Mouse (Mus musculus): ENCODE results near the gene Mettl24.
A peak's percentile ranks its signal among the peaks of the same experiment; 100 is the strongest.
"Not testable (repeated sequence)": the region's sequence is repeated elsewhere in the genome, so short reads cannot be mapped to it uniquely, and the experiment has no call there.

The Mettl24 gene

DNA sequence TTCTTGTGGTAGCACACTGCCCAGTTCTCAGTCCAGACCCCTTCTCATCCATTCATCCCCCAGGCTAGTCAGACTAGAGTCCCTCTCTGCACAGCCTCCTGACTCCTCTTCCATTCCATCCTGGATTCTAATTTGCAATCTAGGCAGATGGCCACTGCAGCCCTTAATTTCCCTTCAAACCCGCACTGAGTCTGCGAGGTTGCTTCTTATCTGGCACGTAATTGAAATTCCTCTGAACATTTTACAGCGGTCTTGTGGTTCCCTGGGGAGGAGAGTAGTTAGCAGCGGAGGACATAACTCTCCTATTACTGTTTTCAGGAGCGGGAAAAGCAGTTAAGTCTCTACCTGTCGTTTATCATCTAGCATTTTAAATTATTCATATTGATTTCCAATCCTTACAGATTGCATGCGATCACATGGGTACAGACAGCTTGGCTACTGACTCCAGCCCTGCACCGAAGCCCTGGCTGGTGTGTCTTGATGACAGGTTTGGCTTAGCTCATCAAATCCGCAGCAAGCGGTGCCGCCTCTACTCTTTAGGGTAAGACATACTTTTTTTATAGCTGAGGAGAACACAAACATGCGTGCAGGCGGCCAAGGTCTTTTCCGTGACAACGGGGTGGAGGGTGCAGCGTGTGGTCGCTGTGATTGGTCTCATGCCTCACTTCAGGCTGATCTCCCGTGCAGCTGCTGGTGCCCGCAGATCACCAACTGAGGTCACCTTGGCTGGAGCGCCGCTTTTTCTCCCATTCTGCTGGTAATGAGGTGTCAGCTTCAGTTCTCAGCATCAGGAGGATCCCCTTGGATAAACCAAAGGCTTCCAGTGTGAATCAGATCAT is 54.4 kb downstream of the Mettl24 start:
- DNase-seq (ENCODE audit: low read depth), result no peak

DNA sequence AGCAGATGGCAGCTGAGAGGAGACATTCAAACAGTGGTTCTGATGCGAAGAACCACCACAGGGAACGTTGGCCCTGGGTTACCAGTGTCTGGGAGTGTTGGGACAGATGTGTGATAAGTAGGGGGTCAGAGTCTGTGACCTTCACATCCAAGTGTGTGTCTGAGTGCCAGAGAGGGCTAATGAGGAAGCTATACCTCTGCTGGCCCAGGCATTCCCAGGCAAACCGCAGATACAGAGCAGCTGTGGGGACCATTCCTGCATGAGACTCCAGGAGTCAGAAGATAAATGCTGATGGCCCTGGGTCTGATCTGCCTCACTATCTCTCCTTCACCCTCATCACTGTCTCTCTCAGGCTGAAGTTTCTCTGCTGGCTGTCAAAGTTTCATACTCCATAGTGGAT is 57.6 kb downstream of the Mettl24 start:
- no peak for DNase-seq (ENCODE audit: low read depth)

DNA sequence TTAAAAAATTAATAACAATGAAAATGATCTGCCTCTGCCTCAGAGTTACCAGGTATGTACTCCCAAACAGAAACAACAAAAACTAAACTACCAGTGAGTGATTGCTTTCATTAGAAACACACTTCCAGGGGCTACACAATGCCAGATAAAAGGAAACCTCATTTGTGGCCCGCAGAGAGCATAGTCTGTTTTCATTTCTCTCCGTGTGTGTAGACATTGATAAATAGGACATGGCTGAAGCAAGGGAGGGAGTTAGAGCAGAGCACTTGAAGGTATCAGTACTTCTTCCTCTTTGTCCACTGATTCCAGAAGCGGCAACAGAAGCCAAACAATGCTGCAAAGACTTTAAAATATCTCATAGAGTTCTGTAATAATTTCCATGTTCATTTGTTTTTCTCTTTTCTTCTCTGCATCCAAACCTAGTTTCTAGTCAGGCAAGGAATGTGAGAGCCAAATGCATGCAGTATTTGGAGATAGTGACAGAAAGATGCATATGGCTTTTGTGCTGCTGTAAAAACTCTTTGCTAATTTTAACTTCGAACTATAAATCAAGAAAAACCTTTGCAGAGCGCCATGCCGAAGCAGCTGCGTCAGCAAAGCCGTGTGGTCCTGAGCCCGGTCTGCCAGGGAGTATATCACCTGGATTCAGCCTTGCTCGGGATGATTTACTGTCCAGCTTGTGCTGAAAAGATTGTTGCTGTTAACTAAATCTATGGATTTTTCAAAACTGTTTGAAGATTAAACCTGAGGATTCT is 67.4 kb downstream of the Mettl24 start:
- DNase-seq (ENCODE audit: low read depth), result no peak

DNA sequence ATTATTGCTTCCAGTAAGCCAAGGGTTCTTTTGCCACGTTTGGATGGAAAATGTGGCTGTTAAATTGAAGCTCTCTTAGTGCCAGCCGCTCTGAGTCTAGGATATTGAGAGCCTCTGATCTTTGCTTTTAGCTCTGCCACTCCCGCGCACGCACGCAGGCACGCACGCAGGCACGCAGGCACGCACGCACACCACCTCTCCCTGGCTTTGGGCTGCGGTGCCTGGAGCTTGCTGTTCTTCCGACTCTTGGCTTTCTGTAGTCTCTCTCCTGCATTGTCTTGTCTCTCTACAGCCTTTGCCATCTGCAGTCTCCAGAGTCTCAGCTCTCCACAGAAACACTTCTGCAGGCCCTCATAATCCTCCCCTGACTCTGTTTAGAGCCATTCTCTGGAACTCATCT is 68.1 kb downstream of the Mettl24 start:
- DNase-seq (ENCODE audit: low read depth), result no peak

DNA sequence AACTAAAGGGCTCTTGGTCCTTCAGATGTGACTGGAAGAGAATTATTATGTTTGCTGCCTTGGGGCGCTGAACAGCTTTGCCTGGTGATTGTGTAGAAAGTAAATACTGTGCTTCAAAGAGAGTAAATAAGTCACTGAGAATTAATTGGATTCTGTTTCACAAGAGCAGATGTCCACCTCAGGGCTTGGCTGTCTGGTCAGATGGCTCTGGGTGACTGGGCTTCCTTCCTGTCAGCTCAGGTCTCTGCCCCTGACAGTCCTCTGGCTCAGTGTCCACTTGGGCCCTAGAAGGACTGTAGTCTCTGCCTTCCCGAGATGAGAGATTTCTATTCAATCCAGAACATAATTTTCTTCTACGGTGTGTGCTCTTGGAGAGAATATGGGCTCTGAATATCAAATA is 70.0 kb downstream of the Mettl24 start:
- DNase-seq (ENCODE audit: low read depth), result no peak

DNA sequence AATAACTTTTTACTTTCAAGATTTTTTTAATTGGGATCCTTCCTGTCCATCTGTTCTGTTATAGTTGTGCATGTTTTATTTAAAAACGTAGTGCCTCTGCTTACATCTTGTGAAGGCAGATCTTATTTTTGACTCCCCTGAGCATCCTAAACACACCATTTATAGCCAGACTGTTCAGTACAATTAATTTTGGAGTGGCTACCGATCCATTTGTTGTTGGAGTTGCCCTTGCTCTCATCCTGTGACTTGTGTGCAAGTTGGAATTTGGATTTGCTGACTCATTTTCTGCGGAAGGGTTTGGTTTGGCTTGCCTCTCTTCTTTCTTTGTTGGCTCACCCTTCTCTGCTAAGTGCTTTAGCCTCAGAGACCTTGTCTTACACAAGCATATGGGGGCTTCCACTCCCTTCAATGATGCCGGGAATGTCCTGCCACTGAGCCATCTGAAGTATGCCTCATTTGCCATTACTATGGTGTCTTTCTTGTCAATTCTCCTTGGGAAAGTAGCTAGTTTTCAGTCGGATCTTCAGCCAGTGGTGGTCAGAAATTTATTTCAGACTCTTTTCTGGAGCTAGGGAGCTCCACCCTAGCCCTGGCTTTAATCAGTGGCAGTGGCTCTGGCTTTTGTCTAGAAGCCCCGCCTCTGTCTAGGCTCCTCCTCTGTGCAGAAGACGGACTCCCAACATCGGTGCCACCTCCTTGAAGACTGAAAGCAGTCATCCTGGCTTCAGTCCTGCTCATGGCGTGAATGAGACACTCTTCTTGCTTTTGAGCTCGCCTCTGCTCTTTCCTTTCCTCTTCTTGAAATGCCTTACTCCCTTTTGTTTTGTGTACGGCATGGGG is 75.3 kb downstream of the Mettl24 start:
- no peak for DNase-seq (ENCODE audit: low read depth)

DNA sequence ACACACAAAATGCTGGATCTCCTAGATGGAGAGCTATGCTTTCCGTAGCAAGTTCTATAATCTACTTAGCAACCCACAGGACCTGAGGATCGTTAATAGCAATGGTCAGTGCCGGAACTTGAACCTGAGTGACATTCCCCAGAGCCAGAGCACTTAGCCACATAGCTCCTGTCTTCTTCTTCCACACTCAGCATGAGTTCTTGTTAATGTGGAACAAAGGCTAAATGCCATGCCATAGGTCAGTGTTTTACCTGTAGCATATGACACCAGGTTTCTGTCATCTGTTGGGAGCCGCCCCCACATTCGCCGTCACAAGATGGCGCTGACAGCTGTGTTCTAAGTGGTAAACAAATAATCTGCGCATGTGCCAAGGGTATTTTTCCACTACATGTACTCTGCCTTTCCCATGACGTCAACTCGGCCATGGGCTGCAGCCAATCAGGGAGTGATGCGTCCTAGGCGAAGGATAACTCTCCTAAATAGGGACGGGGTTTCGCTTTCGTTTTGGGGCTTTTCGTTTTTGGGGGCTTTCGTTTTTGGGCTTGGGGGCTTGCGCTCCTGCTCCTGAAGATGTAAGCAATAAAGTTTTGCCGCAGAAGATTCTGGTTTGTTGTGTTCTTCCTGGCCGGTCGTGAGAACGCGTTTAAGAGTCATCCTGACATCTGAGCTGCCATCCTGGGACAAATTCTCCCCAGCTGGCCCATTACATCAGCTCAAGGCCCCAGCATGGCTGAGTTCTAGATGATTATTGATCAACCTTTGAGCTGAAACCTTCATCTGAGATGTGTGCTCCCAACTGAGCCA is 76.5 kb downstream of the Mettl24 start:
- DNase-seq (ENCODE audit: low read depth), result not testable (repeated sequence)

DNA sequence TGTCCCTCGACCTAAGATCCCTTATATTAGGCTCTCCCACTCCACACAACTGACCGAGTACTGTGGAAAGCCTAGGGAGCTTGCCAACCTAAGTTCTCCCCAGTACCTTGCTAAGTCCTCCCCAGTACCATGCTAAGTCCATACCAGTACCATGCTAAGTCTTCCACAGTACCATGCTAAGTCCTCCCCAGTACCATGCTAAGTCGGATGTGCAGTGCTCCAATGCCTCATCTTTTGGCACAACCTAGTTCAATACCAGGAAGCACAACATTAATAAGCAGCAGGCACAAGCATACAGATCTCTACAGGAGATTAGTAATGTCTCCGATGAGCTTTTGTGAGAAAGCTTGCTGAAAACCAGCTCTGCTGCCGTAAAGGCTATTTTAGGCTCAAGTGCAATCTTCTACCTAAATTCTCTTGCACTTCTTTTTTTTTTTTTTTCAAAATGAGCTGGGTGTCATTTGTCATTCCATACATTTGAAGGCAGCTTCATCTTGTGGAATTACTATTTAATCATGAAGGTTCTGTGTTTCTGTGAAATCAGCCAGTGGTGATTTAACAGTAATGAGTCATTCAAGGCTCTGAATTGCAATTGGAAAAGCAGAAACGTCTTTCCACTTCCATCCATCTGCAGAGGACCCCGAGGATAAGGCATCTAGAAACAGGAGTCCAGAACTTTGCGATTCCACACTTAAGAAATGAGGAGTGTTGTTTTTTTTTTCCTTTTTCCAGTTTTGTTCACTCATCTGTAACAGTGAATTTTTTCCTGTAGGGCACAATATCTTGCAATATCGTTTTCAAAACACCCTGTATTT is 77.3 kb downstream of the Mettl24 start:
- DNase-seq (ENCODE audit: low read depth), result no peak

DNA sequence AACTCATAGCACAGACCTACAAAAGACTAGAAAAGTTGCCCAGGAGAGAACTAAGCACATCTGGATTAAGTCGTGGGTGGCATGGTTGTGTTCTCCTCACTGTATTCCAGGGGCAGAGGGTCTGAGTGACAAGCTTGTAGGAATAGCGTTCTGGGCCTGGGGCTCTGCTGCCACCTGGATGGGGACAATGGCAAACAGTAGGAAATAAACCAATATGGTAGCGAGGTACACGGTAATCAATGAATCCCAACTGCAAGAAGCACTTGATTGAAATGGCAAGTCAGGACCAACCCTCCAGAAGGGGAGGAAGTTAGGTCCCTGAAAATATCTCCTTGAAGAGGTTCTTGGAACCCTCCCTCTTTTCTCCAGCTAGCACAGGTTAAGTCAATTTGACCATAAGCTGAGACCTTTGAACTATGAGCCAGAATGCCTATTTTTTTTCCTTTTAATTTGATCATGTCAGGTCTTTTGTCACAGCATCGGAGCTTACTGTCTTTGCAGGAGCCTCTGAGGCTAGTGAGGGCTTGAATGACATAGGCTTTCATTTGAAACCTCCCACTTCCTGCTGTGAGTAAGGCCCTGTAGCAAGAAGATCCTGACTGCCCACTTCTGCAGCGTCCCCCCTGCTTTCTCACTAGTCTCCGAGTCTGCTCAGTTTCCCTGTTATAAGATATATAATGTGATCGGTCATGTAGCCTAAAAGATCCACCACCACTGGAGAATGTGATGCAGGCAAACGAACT is 78.1 kb downstream of the Mettl24 start:
- peak; percentile 8 for DNase-seq (ENCODE audit: low read depth)

DNA sequence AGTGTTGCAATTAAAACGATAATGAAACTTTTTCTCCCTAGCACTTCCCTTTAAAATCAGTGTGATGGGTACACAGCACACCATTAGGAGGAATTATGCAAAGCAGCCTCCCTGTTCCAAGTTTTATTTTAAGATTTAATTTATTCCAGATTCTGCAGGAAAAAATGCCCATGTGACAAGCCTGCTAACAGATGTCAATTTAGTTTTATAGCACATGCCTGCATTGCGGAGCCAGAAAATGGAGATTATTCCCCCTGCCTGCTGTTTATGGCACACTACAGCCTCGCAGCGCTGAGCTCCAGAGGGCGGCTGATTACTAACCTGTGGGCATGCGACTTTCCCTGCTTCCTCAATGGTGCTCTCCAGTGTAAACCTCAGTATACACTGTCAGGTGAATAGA is 79.5 kb downstream of the Mettl24 start:
- DNase-seq (ENCODE audit: low read depth), result no peak

DNA sequence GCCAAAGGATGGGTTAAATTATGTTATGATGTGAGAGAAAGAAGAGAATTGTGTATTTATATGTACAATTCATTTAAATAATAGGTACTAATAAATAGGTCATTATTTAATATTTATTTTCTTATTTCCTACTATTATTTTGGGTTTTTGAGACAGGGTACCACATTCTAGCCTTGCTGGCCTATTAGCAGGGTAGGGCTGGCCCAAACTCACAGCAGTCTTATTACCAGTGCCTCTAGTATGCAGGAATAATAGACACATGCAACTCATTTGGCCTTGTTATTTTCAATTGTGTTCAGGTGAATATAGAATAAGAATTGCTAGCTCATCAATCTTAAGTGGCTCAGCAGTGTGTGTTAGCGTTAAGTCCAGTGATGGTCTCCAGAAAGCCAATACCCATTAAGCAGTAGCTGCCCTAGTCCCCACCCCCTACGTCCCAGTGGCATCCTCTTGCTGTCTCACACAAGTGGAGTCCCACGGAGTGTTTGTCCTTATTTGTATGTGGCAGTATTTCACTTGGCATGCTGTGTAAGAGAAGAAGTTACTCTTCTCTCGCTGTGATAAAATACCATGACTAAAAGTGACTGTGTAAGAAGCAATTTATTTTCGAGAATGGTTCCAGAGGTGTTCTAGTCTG is 80.1 kb downstream of the Mettl24 start:
- no peak for DNase-seq (ENCODE audit: low read depth)

DNA sequence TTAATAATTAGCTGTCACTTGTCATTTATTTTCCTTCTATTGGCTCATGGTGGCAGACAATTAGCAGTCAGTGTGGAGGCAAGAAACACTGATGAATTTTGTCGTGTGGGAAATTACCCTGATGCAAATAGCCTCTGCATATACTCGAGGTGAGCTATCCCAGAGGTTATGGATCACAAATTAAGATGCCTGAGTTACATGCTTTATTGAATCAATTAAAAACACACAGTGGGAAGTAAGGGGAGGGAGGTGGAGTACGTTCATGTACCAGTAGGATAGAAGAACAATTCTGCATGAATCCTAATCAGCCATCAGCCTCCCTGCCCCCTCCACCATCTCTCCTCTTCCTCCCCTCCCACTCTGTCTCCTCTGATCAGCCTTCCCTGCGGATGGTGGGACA is 89.2 kb downstream of the Mettl24 start:
- DNase-seq (ENCODE audit: low read depth), result no peak

DNA sequence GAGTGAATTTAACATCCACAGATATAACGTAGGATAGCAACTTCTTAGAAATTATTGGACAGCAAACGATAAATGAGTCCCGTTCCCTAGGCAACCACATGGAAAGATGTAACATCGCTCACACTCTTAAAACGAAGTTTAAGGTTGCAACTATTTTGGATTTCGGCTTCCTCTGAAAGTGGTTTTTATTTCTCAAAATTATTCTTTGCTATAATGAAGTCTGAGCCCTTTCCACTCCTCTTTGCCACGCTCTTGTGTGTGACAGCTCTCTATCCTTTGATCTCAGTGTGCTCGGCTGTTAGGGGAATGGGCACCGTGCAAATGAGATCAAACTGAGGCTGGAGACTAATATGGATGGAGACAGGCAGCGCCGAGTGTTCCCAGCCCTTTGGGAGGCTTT is 92.1 kb downstream of the Mettl24 start:
- no peak for DNase-seq (ENCODE audit: low read depth)

DNA sequence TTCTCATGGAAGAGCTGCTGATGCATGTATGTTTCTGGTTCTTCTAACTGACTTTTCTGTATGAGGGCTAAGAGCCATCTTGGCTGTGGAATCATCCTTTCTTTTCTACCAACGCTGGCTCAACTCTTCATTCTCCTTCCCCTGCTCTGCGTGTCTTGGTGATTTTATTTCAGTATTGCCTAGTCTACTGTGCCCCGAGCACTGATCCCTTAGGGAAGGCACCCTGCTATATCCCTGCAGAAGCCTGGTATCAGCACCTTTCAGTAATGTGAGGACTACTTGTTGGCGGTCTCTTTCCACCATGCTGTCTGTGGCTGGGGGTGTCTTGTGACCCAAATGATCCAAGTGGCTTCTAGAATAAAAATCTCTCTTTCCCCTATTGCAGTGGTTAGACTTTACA is 92.6 kb downstream of the Mettl24 start:
- DNase-seq (ENCODE audit: low read depth), result no peak

DNA sequence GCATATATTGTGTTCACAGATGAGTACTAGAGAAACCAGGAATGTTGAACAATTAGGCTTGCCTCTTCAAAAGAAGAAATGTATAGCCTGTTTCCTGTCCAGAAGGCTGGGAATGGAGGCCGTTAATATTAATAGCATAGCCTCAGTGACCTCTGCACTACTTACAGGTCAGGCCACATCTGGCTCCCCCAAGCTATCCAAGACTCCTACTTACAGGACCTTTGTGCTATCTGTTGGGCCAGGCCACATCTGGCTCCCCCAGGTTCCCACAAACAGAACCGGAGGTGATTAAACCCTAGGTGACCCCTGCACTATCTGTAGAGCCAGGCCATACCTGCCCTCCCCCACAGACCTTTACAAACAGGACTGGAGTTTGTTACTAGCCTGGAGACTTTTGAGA is 94.1 kb downstream of the Mettl24 start:
- no peak for DNase-seq (ENCODE audit: low read depth)

DNA sequence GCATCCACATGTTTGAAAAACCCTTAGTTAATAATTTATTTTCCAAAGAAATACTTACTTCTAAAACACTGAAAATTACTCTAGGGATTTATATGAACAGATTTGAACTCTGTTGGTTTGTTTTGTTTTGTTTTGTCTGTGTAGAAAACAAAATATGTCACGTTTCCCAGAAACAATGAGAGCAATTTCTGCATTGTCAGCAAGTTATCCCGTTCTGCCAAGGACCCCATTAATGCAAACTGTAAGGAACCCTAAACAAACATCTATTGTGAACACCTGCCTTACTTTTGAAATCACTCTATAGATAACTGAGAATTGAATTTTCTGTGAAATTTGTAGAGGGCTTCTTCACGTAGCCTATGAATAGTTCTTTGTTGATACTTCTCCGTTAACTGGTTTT is 95.4 kb downstream of the Mettl24 start:
- DNase-seq (ENCODE audit: low read depth), result no peak

DNA sequence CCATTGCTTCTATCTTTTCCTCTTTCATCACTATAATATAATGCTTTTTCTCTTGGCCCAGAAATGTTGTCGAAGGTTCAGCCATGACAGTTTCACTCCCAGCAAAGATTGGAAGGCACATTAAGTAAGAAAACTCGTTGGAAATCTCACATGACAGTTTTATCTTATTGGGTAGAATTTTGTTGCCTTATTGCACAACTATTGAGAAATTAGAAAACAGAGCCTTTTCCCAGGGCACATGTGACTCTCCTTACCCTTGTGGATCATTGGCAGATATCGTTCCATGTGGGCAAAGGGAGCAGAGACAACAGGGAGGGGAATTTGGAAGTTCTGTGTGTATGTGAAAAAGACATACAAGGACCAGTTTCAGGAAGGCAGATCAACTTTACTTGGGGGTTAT is 107.3 kb downstream of the Mettl24 start:
- no peak for DNase-seq (ENCODE audit: low read depth)

DNA sequence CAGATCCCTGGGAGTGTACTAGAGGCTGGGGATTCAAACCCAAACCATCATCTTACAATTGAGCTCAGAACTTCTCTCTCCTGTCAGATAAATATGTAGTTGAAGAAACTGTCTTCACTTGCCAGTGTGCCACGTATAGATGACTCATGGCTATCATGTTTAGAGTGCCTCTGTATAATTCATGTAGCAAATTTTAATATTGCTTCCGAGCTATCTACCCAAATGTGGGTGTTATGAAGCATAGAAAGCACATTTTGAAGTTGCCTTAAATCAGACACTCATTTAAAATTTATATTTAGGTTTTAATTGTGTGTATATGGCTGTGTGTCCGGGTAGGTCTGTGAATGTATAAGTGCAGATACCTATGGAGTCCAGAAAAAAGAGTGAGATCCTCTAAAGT is 109.0 kb downstream of the Mettl24 start:
- DNase-seq (ENCODE audit: low read depth), result no peak

DNA sequence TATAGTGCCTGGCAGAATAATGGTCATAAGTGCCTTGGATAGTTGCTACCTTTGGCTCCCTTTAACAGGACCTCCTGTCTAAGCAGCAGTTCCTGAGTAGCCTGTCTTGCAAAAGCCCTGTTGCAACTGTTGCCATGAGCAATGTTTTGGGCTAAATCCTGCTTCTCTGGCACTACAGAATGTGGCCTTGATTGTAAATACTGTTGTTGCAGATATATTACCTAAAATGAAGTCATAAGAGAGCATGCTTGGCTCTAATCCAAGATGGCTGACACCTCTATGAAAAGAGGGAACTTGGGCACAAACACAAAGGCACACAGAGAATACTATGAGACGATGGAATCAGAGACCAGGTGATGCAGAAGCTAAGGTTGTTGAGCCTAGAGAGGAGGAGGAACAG is 122.1 kb downstream of the Mettl24 start:
- no peak for DNase-seq (ENCODE audit: low read depth)

DNA sequence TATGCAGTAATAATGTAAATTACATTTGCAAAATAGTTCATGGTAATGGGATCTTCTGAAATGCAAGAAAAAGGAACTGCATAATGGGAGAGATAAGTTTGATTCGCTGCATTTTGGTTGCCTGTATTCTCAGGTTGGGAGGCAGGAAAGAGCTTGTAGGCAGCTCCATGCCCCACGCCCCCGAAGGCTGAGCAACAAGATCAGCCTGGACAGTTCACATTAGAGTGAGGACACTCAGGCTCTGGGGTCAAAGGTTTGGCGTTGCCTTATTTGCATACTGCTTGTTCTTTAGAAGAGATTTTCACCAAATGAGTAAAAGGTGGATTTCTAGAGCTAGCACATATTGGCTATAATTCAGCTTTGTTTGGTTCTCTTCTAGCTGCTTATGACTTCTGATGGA is 123.1 kb downstream of the Mettl24 start:
- DNase-seq (ENCODE audit: low read depth), result no peak

All from 416B (cell line).